Mouse (Mus musculus) megakaryocyte progenitor cell, adult 5-6 weeks (primary cell): ENCODE results near the gene Obox2. TPM values are rescaled to one million over a fixed set of nuclear protein-coding genes. Genes with fewer than 3 reads are reported as not detected.
"Not testable (repeated sequence)": the region's sequence is repeated elsewhere in the genome, so short reads cannot be mapped to it uniquely, and the experiment has no call there.

Experiments used
- ATAC-seq: replicated peaks from 2 replicates; pipeline ENCODE4 v1.8.0; 2016; ENCODE audit warnings: mild to moderate bottlenecking, moderate TSS enrichment, inconsistent platforms; ENCODE audit not compliant: poor library complexity
- total RNA-seq, 2 experiments: library from RNA; stranded (forward) in 1 of 2; stranded (reverse) in 1 of 2; fragments of 157-497, 149-512 nt in 1 of 2; fragments of 200-1000 nt in 1 of 2; gene quantifications; 2 replicates each; pipeline versions ENCODE4 v1.2.3 to v1.2.4; 2015 to 2017

Gene Obox2
- not detected in 2 replicates for total RNA-seq (2015)
- total RNA-seq (2017), result not detected in 2 replicates

DNA sequence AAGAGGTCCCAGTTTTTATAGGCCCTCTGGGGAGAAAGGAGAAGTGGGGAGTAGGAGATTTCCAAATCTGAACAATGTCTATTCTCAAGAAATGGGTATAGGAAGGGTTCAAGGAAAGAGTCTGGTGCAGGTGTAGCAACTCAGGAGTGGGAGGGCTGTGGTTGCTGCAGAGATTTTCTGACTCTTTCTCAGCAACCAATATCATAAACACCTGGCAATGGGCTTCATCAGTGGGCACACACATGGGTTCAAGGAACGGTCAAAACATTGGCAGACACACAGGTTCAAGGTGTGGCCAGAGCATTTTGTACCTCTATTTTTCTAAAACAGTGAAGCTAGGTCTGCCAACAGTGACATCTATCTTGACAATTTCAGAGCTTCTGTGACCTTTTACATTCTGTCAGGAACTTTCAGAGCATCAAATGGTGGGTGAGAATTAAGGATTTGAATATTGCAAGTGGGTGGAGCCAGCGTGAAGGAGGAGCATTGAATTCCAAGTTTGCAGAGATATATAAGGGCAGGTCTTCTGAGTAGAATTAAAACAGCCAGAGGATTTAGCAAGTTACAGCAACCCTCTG lies at the start of gene Obox2, which contains the start of gene Obox1:
Obox2 (plus strand) TSS at position 301 of the 578 bp plus-strand sequence.
Obox1 (plus strand) TSS at position 528 of the 578 bp plus-strand sequence.
- not testable (repeated sequence) for ATAC-seq

DNA sequence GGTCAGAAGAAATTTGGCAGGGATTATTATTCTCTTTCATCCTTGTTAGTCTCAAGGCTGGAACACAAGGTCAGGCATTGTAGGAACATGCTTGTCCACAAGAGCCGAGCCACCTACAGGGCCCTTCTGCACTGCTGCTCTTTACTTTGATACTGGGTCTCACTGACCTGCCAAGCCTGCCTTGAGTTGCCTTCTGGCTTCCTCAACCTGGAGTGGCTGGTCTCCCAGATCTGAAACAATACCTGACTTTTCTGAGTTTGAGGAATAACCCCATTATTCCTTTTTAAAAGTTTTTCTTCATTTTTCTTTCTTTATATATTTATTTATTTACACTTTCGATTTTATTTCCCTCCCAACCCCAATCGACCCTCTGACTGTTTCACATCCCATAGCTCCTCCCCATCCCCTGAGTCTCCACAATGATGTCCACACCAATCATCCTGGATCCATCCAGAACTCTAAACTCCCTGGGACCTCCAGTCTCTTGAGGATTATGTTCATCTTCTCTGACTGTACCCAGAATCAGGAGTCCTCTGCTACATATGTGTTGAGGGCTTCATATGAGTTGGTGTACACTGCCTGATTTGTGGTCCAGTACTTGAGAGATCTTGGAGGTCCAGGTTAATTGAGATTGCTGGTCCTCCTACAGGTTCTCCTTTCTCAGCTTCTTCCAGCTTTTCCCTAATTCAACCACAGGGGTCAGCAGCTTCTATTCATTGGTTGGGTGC lies 10.8 kb downstream of the Obox2 start:
- not testable (repeated sequence) for ATAC-seq

DNA sequence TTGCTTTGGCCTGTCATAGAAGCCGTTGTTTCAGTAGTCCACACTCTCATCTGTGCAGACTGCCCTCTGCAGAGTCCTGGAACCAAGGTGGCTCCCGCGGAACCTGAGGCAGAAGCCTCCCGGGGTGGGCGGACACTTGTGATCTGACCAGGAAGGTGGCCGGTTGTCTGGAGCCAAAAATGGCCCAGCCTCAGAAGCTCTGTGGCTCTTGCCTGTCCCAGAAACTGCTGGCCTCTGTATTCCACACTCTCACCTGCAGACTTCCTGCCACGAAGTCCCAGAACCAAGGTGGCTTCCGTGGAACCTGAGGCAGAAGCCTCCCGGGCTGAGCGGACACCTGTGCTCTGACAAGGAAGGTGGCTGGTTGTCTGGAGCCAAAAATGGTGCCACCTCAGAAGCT lies 18.3 kb downstream of the Obox2 start:
- not testable (repeated sequence) for ATAC-seq

DNA sequence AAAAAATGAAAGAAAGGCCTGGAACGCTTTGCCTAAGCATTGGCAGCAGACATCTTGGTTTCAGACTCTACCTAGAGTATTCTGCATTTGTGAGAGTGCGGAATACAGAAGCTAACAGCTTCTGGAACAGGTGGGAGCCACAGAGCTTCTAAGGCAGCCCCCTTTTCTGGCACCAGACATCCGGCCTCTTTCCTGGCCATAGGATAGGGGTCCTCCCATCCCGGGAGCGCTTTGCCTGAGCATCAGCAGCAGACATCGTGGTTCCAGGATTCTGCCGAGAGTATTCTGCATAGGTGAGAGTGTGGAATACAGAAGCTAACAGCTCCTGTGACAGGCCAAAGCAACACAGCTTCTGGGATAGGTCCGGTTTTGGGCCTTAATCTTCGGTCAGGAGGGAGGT lies 29.5 kb downstream of the Obox2 start:
- not testable (repeated sequence) for ATAC-seq

DNA sequence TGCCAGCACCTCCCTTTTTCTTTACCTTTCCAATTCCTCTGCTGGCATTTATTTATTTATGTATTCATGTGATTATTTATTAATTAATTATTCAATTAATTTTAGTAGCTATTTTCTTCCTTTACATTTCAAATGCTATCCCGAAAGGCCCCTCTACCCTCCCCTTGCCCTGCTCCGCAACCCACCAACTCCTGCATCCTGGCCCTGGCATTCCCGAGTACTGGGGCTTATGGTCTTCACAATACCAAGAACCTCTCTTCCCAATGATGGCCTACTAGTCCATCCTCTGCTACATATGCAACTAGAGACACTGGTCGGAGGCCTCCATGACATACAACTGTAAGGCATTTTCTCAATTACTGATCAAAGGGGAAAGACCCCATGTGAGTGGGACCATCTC lies 37.0 kb downstream of the Obox2 start:
- not testable (repeated sequence) for ATAC-seq

Other genes with a start within 250 kb of the Obox2 start
- gene Obox1, start 227 bp downstream of the Obox2 start, total RNA-seq (2015), result not detected in 2 replicates
- not detected in 2 replicates for gene Obox1, start 227 bp downstream of the Obox2 start, total RNA-seq (2017)